Mouse (Mus musculus) induced T-regulatory cell, adult 2 months (primary cell): Measurements from ENCODE around the gene Siah1a.

Experiments
- DNase-seq: peaks from one replicate; pipeline ENCODE4 v3.0.0-alpha.2; 2012; ENCODE audit warnings: low read depth

The Siah1a gene

DNA sequence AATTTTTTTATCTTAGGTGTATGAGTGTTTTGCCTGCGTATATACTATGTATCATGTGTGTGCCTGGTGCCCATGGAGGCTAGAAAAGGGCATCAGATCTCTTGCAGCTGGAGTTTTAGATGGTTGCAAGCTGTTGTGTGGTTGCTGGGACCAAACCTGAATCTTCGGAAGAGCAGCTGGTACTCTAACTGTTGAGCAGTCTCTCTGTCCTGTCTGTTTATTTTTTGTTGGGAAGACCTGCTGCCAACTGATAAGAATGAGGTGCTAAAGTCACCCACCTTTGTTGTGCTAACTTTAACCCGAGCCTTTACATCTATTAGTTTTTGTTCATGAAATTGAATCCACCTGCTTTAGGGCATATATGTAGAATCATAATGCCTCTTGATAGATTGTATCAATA, 43.3 kb downstream of the Siah1a start:
- no peak for DNase-seq

DNA sequence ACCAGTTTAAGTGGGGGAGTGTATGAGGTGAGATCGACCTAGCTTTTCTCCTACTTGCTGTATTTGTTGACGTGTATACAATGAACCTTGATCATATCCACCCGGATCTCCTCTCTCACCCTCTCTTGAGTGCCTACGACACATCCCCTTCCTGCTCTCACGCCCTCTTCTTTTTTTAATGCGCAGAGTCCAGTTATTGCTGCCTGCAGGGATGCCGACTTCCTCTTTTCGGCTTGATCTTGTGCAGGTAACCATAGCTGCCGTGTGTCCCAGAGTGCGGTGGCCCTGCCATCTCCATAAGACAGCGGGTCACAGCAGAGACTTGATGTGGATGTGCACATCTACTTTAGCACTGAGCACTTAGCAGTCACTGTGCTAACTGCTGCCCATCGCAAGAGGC, 46.3 kb downstream of the Siah1a start:
- DNase-seq, result no peak

GRCm38 (mm10) chr8:86698811-86699421, 46.8 kb downstream of the Siah1a start:
- no peak for DNase-seq

- no peak for DNase-seq
Observed at GRCm38 (mm10) chr8:86695703-86696102, 50.0 kb downstream of the Siah1a start.

DNA sequence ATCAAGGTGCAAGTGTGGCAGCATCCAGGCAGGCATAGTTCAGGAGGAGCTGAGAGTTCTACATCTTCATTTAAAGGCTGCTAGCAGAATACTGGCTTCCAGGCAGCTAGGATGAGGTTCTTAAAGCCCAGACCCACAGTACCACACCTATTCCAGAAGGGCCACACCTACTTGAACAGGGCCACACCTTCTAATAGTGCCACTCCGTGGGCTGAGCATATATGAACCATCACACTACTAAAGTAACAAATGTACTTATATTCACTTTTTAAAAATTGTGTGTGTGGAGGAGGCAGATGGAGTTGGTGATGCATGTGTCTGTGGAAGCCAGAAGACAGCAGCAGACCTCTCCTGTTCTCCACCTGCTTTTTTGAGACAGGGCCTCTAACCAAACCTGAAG, 51.7 kb downstream of the Siah1a start:
- no peak for DNase-seq

GRCm38 (mm10) chr8:86692107-86692506, 53.6 kb downstream of the Siah1a start:
- no peak for DNase-seq

DNA sequence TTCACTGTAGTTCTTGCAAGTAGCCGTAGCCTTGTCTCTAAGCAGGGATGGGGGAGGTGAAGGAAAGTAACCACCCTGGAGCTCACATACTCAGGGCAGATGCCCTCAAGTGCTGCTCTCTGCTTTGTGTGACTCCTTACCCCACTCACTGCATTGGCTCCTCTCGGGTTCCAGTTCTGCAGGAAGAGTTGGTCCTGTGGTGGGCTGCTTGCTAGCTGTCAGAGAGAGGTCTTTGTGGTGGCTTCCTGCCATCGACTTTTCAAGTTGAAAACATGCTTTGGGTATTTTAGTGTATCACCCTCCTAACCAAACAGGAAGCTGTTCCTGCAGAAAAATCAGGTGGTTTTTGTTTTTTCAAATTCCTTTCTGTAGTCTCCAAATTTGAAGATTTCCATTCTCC, 59.1 kb downstream of the Siah1a start:
- DNase-seq, result peak; percentile 20
